Mouse (Mus musculus) embryo, embryonic 11 days (tissue): ENCODE measurements around the gene Unc119.

Source experiments
- DNase-seq: peaks from one replicate; pipeline ENCODE4 v3.0.0-alpha.2; 2015

Unc119 gene

DNA sequence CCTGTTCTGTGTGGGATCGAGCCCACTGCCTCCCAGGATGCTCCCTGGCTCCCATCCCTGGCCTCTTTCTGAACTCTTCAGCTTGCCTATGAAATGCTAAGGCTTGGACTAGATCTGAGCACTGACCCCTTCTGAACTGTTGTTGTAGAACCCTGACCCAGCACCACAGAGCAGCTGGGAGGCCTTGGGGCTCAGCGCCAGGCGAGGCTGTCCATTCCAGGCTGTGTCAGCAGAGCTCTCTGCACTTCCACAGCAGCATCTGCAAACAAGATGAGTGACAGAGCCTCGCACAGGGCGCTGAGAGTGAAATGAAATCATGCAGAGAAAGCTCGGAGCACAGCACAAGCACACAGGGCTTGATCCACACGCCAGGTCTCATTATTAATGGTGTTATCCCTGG is 29.3 kb downstream of the Unc119 start:
- DNase-seq, result no peak

DNA sequence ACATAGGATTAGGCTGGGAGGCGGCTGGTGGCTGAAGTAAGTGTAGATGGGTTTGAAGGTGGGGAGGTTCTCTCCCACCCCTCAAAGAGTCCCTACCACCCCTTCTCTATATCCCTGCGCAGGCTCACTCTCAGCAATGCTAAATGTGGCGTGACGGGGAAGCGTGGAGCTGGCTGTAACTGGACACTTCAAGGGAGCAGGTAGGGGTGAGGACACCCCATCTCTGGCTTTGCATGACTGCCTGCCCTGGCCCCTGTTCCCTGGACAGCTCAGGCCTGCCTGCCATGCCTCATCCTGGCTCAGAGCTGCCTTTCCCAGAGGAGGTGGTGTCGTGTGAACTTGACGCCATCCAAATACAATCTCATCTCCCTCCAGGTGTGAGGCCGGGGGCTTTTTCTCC is 30.9 kb downstream of the Unc119 start:
- no peak for DNase-seq

GRCm38 (mm10) chr11:78377549-78378159 is 34.4 kb downstream of the Unc119 start:
- DNase-seq, result no peak

DNA sequence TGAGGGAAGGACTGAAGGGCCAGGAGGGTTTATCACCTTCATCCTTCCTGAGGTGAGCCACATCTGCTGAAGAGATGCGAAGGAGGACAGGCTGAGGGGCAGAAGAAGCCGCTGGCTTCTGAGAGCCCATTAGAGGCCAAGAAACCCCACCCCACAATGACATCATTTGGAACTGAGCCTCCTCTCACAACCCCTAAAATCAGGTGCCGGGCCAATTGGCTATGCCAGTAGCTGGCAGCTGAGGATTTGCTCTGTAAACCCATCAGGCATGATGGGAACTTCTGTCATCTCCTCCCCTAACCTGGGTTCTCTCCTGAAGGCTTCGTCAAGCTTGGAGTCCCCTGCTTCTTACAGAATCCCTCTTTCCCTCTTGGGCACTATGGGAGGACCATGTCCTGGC is 37.1 kb downstream of the Unc119 start:
- DNase-seq, result no peak

DNA sequence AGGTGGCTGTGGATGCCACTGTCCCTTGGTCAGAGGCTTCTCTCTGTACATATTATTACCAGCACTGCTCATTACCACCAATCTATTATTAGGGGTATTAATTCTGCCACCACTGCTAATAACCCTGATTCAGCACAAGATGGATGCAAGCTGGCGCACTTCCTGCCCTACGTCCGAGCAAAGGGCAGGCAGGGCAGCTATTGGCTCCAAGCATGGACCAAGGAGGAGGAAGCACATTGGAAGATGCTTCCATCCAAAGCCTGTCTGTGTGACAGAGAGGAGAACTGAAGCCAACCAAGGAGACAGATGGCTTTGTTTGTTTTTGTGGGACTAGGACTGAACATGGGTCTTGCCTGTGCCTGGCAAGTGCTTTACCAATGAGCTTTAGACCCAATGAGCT is 37.7 kb downstream of the Unc119 start:
- DNase-seq, result no peak

DNA sequence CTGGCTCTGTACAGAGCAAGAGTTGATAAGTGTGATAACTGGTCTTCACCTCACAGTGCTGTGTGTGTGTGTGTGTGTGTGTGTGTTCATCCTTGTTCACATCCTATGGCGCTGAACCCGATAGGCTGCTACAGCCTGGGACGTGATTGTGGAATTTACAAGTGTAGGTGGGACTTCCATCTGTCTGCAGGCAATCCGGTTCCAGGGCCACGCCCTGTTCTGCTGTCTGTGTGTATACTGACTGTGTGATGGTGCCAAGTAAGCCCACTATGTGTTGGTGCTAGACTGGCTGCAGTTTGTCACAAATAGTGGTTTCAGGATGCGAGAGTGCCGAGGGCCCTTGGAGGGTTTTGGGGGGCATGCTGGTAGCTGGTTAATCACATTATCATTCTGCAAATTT is 39.0 kb downstream of the Unc119 start:
- no peak for DNase-seq

- no peak for DNase-seq
Observed at GRCm38 (mm10) chr11:78382701-78383100, 39.4 kb downstream of the Unc119 start.

GRCm38 (mm10) chr11:78385776-78386175 is 42.5 kb downstream of the Unc119 start:
- DNase-seq, result no peak

DNA sequence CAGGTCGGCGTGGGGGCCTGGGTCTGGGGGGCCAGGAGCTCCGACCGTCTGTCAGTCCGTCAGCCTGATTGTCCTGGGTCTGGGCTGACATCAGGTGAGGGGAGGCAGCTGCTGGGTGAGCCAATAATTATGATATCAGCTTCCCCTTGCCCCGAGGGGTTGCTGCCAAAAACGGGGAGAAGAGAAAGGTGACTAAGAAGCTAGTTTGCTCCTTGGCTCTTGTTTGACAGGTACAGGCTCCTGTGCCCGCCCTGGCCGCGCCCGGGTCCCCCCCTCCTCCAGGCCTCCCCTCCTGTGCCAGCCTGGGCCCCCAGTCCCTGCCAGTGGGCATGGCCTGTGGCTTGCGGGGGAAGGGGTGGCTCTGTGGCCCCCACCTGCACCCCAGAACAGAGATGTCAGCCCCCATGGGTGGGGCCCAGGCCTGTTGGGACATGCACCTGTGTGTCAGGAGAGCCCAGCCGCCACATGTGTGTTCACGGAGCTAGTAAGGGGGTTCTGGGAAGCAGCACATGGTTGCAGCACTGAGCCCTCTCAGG is 43.3 kb downstream of the Unc119 start, which contains the start of gene Foxn1:
Gene Foxn1, minus strand, starts transcription at position 51 of the 536 bp plus-strand sequence.
- no peak for DNase-seq

- DNase-seq, result no peak
Observed at GRCm38 (mm10) chr11:78392728-78393127, 49.4 kb downstream of the Unc119 start.

DNA sequence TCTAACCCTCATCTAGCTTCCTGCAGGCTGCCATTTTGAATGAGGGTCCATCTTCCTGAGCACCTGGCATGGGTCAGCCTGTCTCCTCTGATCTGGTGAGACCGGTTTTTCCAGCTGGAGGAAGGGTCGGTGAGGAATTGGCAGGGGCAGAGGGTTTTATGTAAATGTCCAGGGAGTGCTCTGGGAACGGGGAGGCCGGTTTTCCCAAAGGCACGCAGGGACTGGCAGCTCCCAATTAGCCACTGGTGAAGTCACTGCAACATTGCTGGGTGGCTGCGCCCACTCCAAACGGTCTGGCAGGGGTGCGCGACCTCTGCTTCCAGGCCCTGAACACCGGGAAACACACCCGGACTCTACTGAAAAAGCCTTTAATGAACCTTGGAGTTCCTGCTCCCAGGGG is 53.7 kb downstream of the Unc119 start:
- peak; percentile 21 for DNase-seq

- DNase-seq, result peak; percentile 91
Observed at GRCm38 (mm10) chr11:78397397-78397796, 54.1 kb downstream of the Unc119 start.

- DNase-seq, result no peak
Observed at GRCm38 (mm10) chr11:78398212-78398611, 54.9 kb downstream of the Unc119 start.
